Mouse (Mus musculus): ENCODE results near the gene Gba. TPM values are rescaled to one million over a fixed set of nuclear protein-coding genes. Genes with fewer than 3 reads are reported as not detected.

Gene Gba
- polyA plus RNA-seq, 1 experiment from 2014 or later: 47.8 TPM

DNA sequence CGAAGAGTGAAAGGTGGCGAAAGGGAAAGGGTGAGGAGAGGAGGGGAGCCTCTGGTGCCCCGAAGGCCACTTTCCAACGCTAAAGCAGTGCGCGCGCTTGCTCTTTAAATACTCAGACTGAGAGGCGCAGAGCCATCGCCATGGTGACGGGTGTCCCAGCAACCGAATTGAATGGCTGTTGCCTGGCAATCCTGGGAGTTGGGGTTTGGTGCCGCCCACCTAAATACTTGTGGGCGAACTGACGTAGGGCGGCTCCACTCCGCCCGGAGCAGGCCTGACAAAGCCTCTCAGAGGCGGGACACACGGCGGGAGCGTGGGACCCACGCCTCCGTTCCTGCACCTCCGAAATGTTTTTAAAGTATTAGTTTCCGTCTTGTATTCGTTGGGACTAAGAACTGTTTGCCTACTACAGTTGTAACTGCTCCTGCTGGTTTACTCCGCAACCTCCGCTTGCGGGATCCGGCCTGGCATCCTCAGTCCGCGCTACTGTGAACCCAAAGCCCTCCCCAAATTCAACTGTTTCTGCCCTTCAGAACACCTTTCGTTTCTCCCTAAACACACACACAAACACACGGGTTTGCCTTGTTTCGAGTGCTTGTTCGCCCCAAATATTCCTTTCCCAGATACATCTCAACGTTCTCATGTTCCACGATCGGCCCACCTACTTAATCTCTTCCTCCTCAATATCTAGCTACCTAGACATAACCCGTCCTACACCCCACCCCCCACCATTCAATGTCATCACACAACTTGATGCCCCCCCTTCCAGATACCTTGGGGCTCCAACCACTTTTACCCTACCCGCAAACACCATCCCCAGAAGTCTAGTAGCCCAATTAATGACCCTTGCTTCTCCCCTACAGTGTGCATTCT, 24.8 kb downstream of the Gba start:
- DNase-seq (peak; percentile 96), ATAC-seq (ENCODE audit: low FRiP score, low TSS enrichment) (peak; percentile 80)
- WGBS: 1% methylated on average over 41 of the region's 41 CpGs
- peak overlapping the region; percentile 66 for H3K4me2 ChIP-seq (ENCODE audit: low read length)
- no peaks in the 10 kb centered on the region for H3K27me3 ChIP-seq (ENCODE audit: control insufficient read depth, insufficient read depth, low read length)
- peaks cover 44% of the 10 kb centered on the region for H3K4me1 ChIP-seq (ENCODE audit: control insufficient read depth, insufficient read depth, low read length)
- H3K9me3 ChIP-seq (ENCODE audit: control insufficient read depth, low read length): no peaks in the 10 kb centered on the region
- peak overlapping the region; percentile 47 for H3K4me3 ChIP-seq (replicated peaks; ENCODE audit: low read depth, low read length)
- peaks cover 8% of the 10 kb centered on the region for H3K36me3 ChIP-seq (ENCODE audit: control insufficient read depth, insufficient read depth, low read length)
- peak overlapping the region; percentile 69 for H3K9ac ChIP-seq (replicated peaks; ENCODE audit: low read length)
- H3K27ac ChIP-seq (replicated peaks; ENCODE audit: low read depth, low read length): peak overlapping the region; percentile 93

GRCm38 (mm10) chr3:89228180-89228549, 25.4 kb downstream of the Gba start:
- Histone ChIP-seq H3K4me3 (replicated peaks; ENCODE audit: low read depth, low read length) (peak overlapping the region; percentile 47), H3K27ac (replicated peaks; ENCODE audit: low read depth, low read length) (peak overlapping the region; percentile 93; the same call in 1 of the 2 replicates), H3K27me3 (ENCODE audit: control insufficient read depth, insufficient read depth, low read length) (no peaks in the 10 kb centered on the region), H3K9ac (replicated peaks; ENCODE audit: low read length) (no peak overlapping the region), H3K9me3 (ENCODE audit: control insufficient read depth, low read length) (no peaks in the 10 kb centered on the region), H3K4me2 (ENCODE audit: low read length) (peak overlapping the region; percentile 66), H3K4me1 (ENCODE audit: control insufficient read depth, insufficient read depth, low read length) (peaks cover 44% of the 10 kb centered on the region), H3K36me3 (ENCODE audit: control insufficient read depth, insufficient read depth, low read length) (peaks cover 14% of the 10 kb centered on the region)
- ATAC-seq (ENCODE audit: low FRiP score, low TSS enrichment) (peak; percentile 31; the same call in 1 of the 2 replicates), DNase-seq (peak; percentile 93)
- WGBS: under 1% methylated on average over 20 of the region's 20 CpGs

GRCm38 (mm10) chr3:89228836-89229235, 26.1 kb downstream of the Gba start, which contains the start of gene Muc1:
Muc1 (plus strand) TSS chr3:89229057.
- peak within 1 kb of the TSS; percentile 66 for H3K4me2 ChIP-seq (ENCODE audit: low read length)
- H3K27me3 ChIP-seq (ENCODE audit: control insufficient read depth, insufficient read depth, low read length): no peaks in the 10 kb centered on the region
- DNase-seq (no peak), ATAC-seq (ENCODE audit: low FRiP score, low TSS enrichment) (no peak)
- H3K9me3 ChIP-seq (ENCODE audit: control insufficient read depth, low read length): no peaks in the 10 kb centered on the region
- no peak within 1 kb of the TSS; the same call in 1 of the 2 replicates for H3K9ac ChIP-seq (replicated peaks; ENCODE audit: low read length)
- peaks cover 41% of the 10 kb centered on the region for H3K4me1 ChIP-seq (ENCODE audit: control insufficient read depth, insufficient read depth, low read length)
- H3K36me3 ChIP-seq (ENCODE audit: control insufficient read depth, insufficient read depth, low read length): peaks cover 17% of the 10 kb centered on the region
- H3K27ac ChIP-seq (replicated peaks; ENCODE audit: low read depth, low read length): peak within 1 kb of the TSS; percentile 93
- 36% methylated on average over 10 of the region's 10 CpGs for WGBS
- peak within 1 kb of the TSS; percentile 47 for H3K4me3 ChIP-seq (replicated peaks; ENCODE audit: low read depth, low read length)

GRCm38 (mm10) chr3:89229276-89229675, 26.5 kb downstream of the Gba start:
- no peak for DNase-seq
- 72% methylated on average over 4 of the region's 4 CpGs for WGBS
- Histone ChIP-seq H3K27me3 (ENCODE audit: control insufficient read depth, insufficient read depth, low read length) (no peaks in the 10 kb centered on the region), H3K4me3 (replicated peaks; ENCODE audit: low read depth, low read length) (no peak overlapping the region), H3K4me2 (ENCODE audit: low read length) (no peak overlapping the region), H3K9ac (replicated peaks; ENCODE audit: low read length) (no peak overlapping the region), H3K4me1 (ENCODE audit: control insufficient read depth, insufficient read depth, low read length) (peaks cover 37% of the 10 kb centered on the region), H3K27ac (replicated peaks; ENCODE audit: low read depth, low read length) (no peak overlapping the region), H3K36me3 (ENCODE audit: control insufficient read depth, insufficient read depth, low read length) (peaks cover 18% of the 10 kb centered on the region), H3K9me3 (ENCODE audit: control insufficient read depth, low read length) (no peaks in the 10 kb centered on the region)
- ATAC-seq (ENCODE audit: low FRiP score, low TSS enrichment): no peak

GRCm38 (mm10) chr3:89230561-89230960, 27.8 kb downstream of the Gba start:
- ATAC-seq (ENCODE audit: low FRiP score, low TSS enrichment) (no peak), DNase-seq (no peak)
- peaks cover 31% of the 10 kb centered on the region for H3K36me3 ChIP-seq (ENCODE audit: control insufficient read depth, insufficient read depth, low read length)
- no peaks in the 10 kb centered on the region for H3K27me3 ChIP-seq (ENCODE audit: control insufficient read depth, insufficient read depth, low read length)
- no peak overlapping the region for H3K27ac ChIP-seq (replicated peaks; ENCODE audit: low read depth, low read length)
- 89% methylated on average over 2 of the region's 2 CpGs for WGBS
- no peak overlapping the region for H3K4me2 ChIP-seq (ENCODE audit: low read length)
- no peak overlapping the region for H3K9ac ChIP-seq (replicated peaks; ENCODE audit: low read length)
- peaks cover 24% of the 10 kb centered on the region for H3K4me1 ChIP-seq (ENCODE audit: control insufficient read depth, insufficient read depth, low read length)
- H3K4me3 ChIP-seq (replicated peaks; ENCODE audit: low read depth, low read length): no peak overlapping the region
- no peaks in the 10 kb centered on the region for H3K9me3 ChIP-seq (ENCODE audit: control insufficient read depth, low read length)

DNA sequence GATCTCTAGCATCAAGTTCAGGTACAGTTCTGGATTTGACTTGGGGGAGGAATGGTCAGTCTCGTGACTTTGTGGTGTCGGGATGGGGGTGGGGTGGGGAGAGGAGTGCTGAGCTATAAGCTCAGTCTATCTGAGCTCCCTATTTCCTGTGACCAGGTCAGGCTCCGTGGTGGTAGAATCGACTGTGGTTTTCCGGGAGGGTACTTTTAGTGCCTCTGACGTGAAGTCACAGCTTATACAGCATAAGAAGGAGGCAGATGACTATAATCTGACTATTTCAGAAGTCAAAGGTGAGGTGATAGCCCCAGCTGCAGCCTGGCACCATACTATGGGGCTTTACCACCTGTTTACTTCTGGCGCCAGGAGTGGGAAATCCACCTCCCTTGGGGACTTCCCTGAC, 28.6 kb downstream of the Gba start:
- no peak overlapping the region for H3K27ac ChIP-seq (replicated peaks; ENCODE audit: low read depth, low read length)
- H3K4me2 ChIP-seq (ENCODE audit: low read length): no peak overlapping the region
- no peak overlapping the region for H3K4me3 ChIP-seq (replicated peaks; ENCODE audit: low read depth, low read length)
- H3K4me1 ChIP-seq (ENCODE audit: control insufficient read depth, insufficient read depth, low read length): peaks cover 16% of the 10 kb centered on the region
- WGBS: 84% methylated on average over 7 of the region's 7 CpGs
- DNase-seq (no peak), ATAC-seq (ENCODE audit: low FRiP score, low TSS enrichment) (no peak)
- peaks cover 39% of the 10 kb centered on the region for H3K36me3 ChIP-seq (ENCODE audit: control insufficient read depth, insufficient read depth, low read length)
- H3K27me3 ChIP-seq (ENCODE audit: control insufficient read depth, insufficient read depth, low read length): no peaks in the 10 kb centered on the region
- H3K9ac ChIP-seq (replicated peaks; ENCODE audit: low read length): no peak overlapping the region
- no peaks in the 10 kb centered on the region for H3K9me3 ChIP-seq (ENCODE audit: control insufficient read depth, low read length)

DNA sequence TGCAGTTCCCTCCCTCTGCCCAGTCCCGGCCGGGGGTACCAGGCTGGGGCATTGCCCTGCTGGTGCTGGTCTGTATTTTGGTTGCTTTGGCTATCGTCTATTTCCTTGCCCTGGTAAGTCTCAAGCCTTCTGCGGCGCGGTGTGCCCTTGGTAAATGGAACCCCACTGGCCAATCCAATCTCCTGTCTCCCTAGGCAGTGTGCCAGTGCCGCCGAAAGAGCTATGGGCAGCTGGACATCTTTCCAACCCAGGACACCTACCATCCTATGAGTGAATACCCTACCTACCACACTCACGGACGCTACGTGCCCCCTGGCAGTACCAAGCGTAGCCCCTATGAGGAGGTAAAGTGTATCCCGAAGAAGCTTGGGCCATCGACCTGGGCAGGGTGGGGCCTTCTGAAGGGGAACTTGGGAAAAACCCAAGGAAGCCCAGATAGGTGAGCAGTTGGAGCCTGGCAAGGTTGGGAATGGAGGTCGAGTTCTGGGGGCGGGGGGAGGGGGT, 29.1 kb downstream of the Gba start:
- peaks cover 43% of the 10 kb centered on the region for H3K36me3 ChIP-seq (ENCODE audit: control insufficient read depth, insufficient read depth, low read length)
- no peak overlapping the region for H3K4me2 ChIP-seq (ENCODE audit: low read length)
- WGBS: 75% methylated on average over 16 of the region's 16 CpGs

DNA sequence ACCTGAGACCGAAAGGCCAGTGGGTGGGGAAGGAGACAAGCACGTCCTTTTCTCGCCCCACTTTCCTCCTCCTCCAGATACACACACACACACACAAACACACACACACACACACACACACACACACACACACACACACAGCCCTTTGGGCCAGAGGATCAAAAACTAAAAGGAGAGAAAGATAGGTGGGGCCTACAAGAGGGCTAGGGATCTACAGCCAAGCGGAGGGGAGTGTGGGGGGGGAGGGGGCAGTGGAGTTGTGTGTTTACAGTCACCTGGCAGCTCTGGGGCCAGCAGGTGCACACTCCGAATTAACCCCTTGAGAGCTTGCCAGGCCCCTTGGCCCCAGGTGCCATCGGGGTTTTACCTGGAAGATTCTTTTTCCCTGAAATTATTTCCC, 29.9 kb downstream of the Gba start:
- ATAC-seq (ENCODE audit: low FRiP score, low TSS enrichment): no peak
- Histone ChIP-seq H3K36me3 (ENCODE audit: control insufficient read depth, insufficient read depth, low read length) (peaks cover 51% of the 10 kb centered on the region), H3K4me2 (ENCODE audit: low read length) (no peak overlapping the region)

More for the DNA sequence above, 29.1 kb downstream of the Gba start:
- no peaks in the 10 kb centered on the region for H3K9me3 ChIP-seq (ENCODE audit: control insufficient read depth, low read length)
- ATAC-seq (ENCODE audit: low FRiP score, low TSS enrichment): no peak
- peaks cover 11% of the 10 kb centered on the region for H3K4me1 ChIP-seq (ENCODE audit: control insufficient read depth, insufficient read depth, low read length)
- no peak overlapping the region for H3K9ac ChIP-seq (replicated peaks; ENCODE audit: low read length)
- H3K27ac ChIP-seq (replicated peaks; ENCODE audit: low read depth, low read length): no peak overlapping the region
- no peak for DNase-seq
- no peaks in the 10 kb centered on the region for H3K27me3 ChIP-seq (ENCODE audit: control insufficient read depth, insufficient read depth, low read length)
- H3K4me3 ChIP-seq (replicated peaks; ENCODE audit: low read depth, low read length): no peak overlapping the region

More for the DNA sequence above, 29.9 kb downstream of the Gba start:
- WGBS: 72% methylated on average over 6 of the region's 6 CpGs
- Histone ChIP-seq H3K4me1 (ENCODE audit: control insufficient read depth, insufficient read depth, low read length) (peaks cover 3% of the 10 kb centered on the region; the same call in 1 of the 2 replicates), H3K4me3 (replicated peaks; ENCODE audit: low read depth, low read length) (no peak overlapping the region), H3K9ac (replicated peaks; ENCODE audit: low read length) (no peak overlapping the region), H3K27me3 (ENCODE audit: control insufficient read depth, insufficient read depth, low read length) (no peaks in the 10 kb centered on the region), H3K9me3 (ENCODE audit: control insufficient read depth, low read length) (no peaks in the 10 kb centered on the region), H3K27ac (replicated peaks; ENCODE audit: low read depth, low read length) (no peak overlapping the region)
- no peak for DNase-seq

Measured in midbrain, embryonic 14.5 days (tissue).